Comparison of ENCODE assay signal across 18 mouse cellular contexts in the genomic region with DNA sequence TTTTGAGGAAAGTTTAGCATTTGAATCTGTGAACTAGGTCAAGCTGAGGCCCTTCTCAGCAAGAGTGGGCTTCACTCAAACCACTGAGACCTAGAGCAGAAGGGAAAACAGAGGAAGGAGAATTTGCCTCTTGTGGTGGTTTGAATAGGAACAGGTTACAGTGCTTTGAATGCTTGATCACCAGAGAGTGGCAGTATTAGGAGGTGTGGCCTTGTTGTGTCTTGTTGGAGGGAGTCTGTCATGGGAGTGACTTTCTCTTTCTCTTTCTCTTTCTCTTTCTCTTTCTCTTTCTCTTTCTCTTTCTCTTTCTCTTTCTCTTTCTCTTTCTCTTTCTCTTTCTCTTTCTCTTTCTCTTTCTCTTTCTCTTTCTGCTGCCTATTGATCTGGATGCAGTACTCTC.
"Had no signal": no experiment of that assay in that cellular context is flagged by ENCODE, and none has a peak within 500 bp of the region (broad histone marks: within the 10 kb centered on the region; RNA-seq: fewer than 3 reads in every experiment).

No protein-coding gene starts in this region.

- ATAC-seq: intestine, postnatal 0 days; liver, embryonic 12.5 days; midbrain, embryonic 13.5 days had no signal

- H3K27ac ChIP-seq: kidney, postnatal 0 days; limb, embryonic 15.5 days; liver, embryonic 12.5 days; midbrain, embryonic 13.5 days; neural tube, embryonic 13.5 days; stomach, embryonic 15.5 days had no signal

- H3K4me3 ChIP-seq: limb, embryonic 15.5 days; liver, embryonic 12.5 days; midbrain, embryonic 13.5 days; neural tube, embryonic 13.5 days; stomach, embryonic 15.5 days had no signal

- H3K36me3 ChIP-seq: limb, embryonic 15.5 days; liver, embryonic 12.5 days; midbrain, embryonic 13.5 days; neural tube, embryonic 13.5 days; stomach, embryonic 15.5 days had no signal

- DNase-seq: kidney, adult 9 months; kidney, postnatal 36 days; layer of hippocampus, adult 9-11 months; layer of hippocampus, postnatal 36 days; lung, embryonic 14.5 days; lung, postnatal 10 days; lung, postnatal 4 days; retina, postnatal 1 day; spleen, adult 18-20 months; thymus, adult 2 months; thymus, postnatal 25 days had no signal

- H3K27me3 ChIP-seq: limb, embryonic 15.5 days; liver, embryonic 12.5 days; midbrain, embryonic 13.5 days; neural tube, embryonic 13.5 days; stomach, embryonic 15.5 days had no signal

- H3K9me3 ChIP-seq: limb, embryonic 15.5 days; liver, embryonic 12.5 days; midbrain, embryonic 13.5 days; neural tube, embryonic 13.5 days; stomach, embryonic 15.5 days had no signal

- H3K4me1 ChIP-seq: limb, embryonic 15.5 days; liver, embryonic 12.5 days; midbrain, embryonic 13.5 days; neural tube, embryonic 13.5 days; stomach, embryonic 15.5 days had no signal
